Mouse (Mus musculus): ENCODE data around the gene Abcb1a. TPM values are rescaled to one million over a fixed set of nuclear protein-coding genes. Genes with fewer than 3 reads are reported as not detected.

Abcb1a gene
- 10 to 100 TPM; 17.3 to 18.1 TPM for total RNA-seq (2021)
- long read RNA-seq, experiment 1, partial matches to known transcripts: 1 of 2 reads
- long read RNA-seq, experiment 1, other reads (novel, unspliced or antisense): 1 of 2 reads
- long read RNA-seq, experiment 2, partial matches to known transcripts: 2 of 4 reads
- long read RNA-seq, experiment 2, other reads (novel, unspliced or antisense): 2 of 4 reads

GRCm38 (mm10) chr5:8659911-8660737 is at the start of gene Abcb1a:
Abcb1a (plus strand) TSS chr5:8660077.
- no peak for DNase-seq (ENCODE audit: low spot score in 2 of 2)

- DNase-seq (ENCODE audit: low spot score in 2 of 2): peak; percentile 52 to 54
Observed at GRCm38 (mm10) chr5:8622071-8622595, 37.7 kb upstream of the Abcb1a start.

- peak; percentile 86 to 94 for DNase-seq (ENCODE audit: low spot score in 2 of 2)
Observed at GRCm38 (mm10) chr5:8622596-8623231, 37.2 kb upstream of the Abcb1a start, which contains the start of gene Rundc3b. Rundc3b (minus strand) TSS chr5:8622952.

- no peak for DNase-seq (ENCODE audit: low spot score in 2 of 2)
Observed at GRCm38 (mm10) chr5:8632901-8633300, 27.0 kb upstream of the Abcb1a start.

GRCm38 (mm10) chr5:8634489-8634975 is 25.3 kb upstream of the Abcb1a start:
- DNase-seq (ENCODE audit: low spot score in 2 of 2): no peak

- DNase-seq (ENCODE audit: low spot score in 2 of 2): no peak
Observed at GRCm38 (mm10) chr5:8648300-8648699, 11.6 kb upstream of the Abcb1a start.

GRCm38 (mm10) chr5:8648774-8649173 is 11.1 kb upstream of the Abcb1a start:
- DNase-seq (ENCODE audit: low spot score in 2 of 2): no peak

GRCm38 (mm10) chr5:8652085-8652484 is 7.8 kb upstream of the Abcb1a start:
- DNase-seq (ENCODE audit: low spot score in 2 of 2): no peak

GRCm38 (mm10) chr5:8660738-8661151 is 868 bp downstream of the Abcb1a start:
- no peak for DNase-seq (ENCODE audit: low spot score in 2 of 2)

- no peak for DNase-seq (ENCODE audit: low spot score in 2 of 2)
Observed at GRCm38 (mm10) chr5:8664678-8665077, 4.8 kb downstream of the Abcb1a start.

- no peak for DNase-seq (ENCODE audit: low spot score in 2 of 2)
Observed at GRCm38 (mm10) chr5:8667758-8668474, 8.0 kb downstream of the Abcb1a start.

GRCm38 (mm10) chr5:8669606-8670005 is 9.7 kb downstream of the Abcb1a start:
- no peak for DNase-seq (ENCODE audit: low spot score in 2 of 2)

GRCm38 (mm10) chr5:8675262-8675951 is 15.5 kb downstream of the Abcb1a start:
- no peak for DNase-seq (ENCODE audit: low spot score in 2 of 2)

GRCm38 (mm10) chr5:8675952-8676262 is 16.0 kb downstream of the Abcb1a start:
- no peak for DNase-seq (ENCODE audit: low spot score in 2 of 2)

- no peak for DNase-seq (ENCODE audit: low spot score in 2 of 2)
Observed at GRCm38 (mm10) chr5:8681166-8681565, 21.3 kb downstream of the Abcb1a start.

- DNase-seq (ENCODE audit: low spot score in 2 of 2): no peak
Observed at GRCm38 (mm10) chr5:8683686-8684085, 23.8 kb downstream of the Abcb1a start.

GRCm38 (mm10) chr5:8686071-8686470 is 26.2 kb downstream of the Abcb1a start:
- DNase-seq (ENCODE audit: low spot score in 2 of 2): no peak

GRCm38 (mm10) chr5:8687550-8687949 is 27.7 kb downstream of the Abcb1a start:
- DNase-seq (ENCODE audit: low spot score in 2 of 2): peak in 1 of 2 experiments; percentile 3

GRCm38 (mm10) chr5:8716061-8716460 is 56.2 kb downstream of the Abcb1a start:
- no peak for DNase-seq (ENCODE audit: low spot score in 2 of 2)

- no peak for DNase-seq (ENCODE audit: low spot score in 2 of 2)
Observed at GRCm38 (mm10) chr5:8719556-8719955, 59.7 kb downstream of the Abcb1a start.

- DNase-seq (ENCODE audit: low spot score in 2 of 2): no peak
Observed at GRCm38 (mm10) chr5:8722224-8722623, 62.3 kb downstream of the Abcb1a start.
